Mouse (Mus musculus) myocyte (in vitro differentiated cells): ENCODE results near the gene Foxr1. TPM values are rescaled to one million over a fixed set of nuclear protein-coding genes. Genes with fewer than 3 reads are reported as not detected.

Experiments
- H3K27me3 ChIP-seq: one replicate; pipeline ENCODE4 v1.6.1; 2011; ENCODE audit not compliant: control insufficient read depth, insufficient read depth, insufficient read length
- H3K36me3 ChIP-seq: one replicate; pipeline ENCODE4 v1.6.1; 2011; ENCODE audit not compliant: control insufficient read depth, insufficient read depth
- H3K4me2 ChIP-seq: one replicate; pipeline ENCODE4 v1.6.1; 2011; ENCODE audit warnings: low read depth, control low read depth
- H3K4me3 ChIP-seq: one replicate; pipeline ENCODE4 v1.5.1; 2011; ENCODE audit warnings: mild to moderate bottlenecking, control low read depth, moderate library complexity
- H3K79me2 ChIP-seq: one replicate; pipeline ENCODE4 v1.6.1; 2011; ENCODE audit not compliant: control insufficient read depth, insufficient read depth
- H3ac ChIP-seq: one replicate; pipeline ENCODE4 v1.6.1; 2011; ENCODE audit not compliant: control insufficient read depth, insufficient read length
- CEBPB ChIP-seq: IDR thresholded peaks from 2 replicates; pipeline ENCODE4 v1.6.1; 2011; ENCODE audit warnings: mild to moderate bottlenecking, moderate library complexity; ENCODE audit not compliant: poor library complexity, insufficient read depth, severe bottlenecking
- E2F4 ChIP-seq: IDR thresholded peaks from one replicate; pipeline ENCODE4 v1.6.1; 2011; ENCODE audit warnings: mild to moderate bottlenecking, control low read depth, moderate library complexity; ENCODE audit not compliant: insufficient read depth
- MAX ChIP-seq: IDR thresholded peaks from one replicate; pipeline ENCODE4 v1.6.1; 2011; ENCODE audit warnings: low read depth, mild to moderate bottlenecking, control low read depth
- MYOD1 ChIP-seq, 3 experiments: IDR thresholded peaks; one replicate each; pipeline ENCODE4 v1.6.1; 2011; ENCODE audit warnings: control low read depth in 2 of 3, low read depth in 2 of 3, mild to moderate bottlenecking in 2 of 3, moderate library complexity in 1 of 3; ENCODE audit not compliant: insufficient read length in 2 of 3, control insufficient read depth in 1 of 3
- MYOG ChIP-seq, 3 experiments: IDR thresholded peaks; one replicate each; pipeline ENCODE4 v1.6.1; 2011; ENCODE audit warnings: control low read depth in 2 of 3, low read depth in 2 of 3, mild to moderate bottlenecking in 2 of 3; ENCODE audit not compliant: insufficient read length in 2 of 3, control insufficient read depth in 1 of 3, insufficient read depth in 1 of 3
- POLR2A ChIP-seq: IDR thresholded peaks from one replicate; pipeline ENCODE4 v1.6.1; 2011; ENCODE audit warnings: low read depth, mild to moderate bottlenecking, control low read depth, moderate library complexity; ENCODE audit not compliant: insufficient read length
- POLR2AphosphoS2 ChIP-seq: IDR thresholded peaks from one replicate; pipeline ENCODE4 v1.6.1; 2011; ENCODE audit warnings: low read depth, control low read depth; ENCODE audit not compliant: insufficient read length
- REST ChIP-seq: IDR thresholded peaks from one replicate; pipeline ENCODE4 v1.6.1; 2011; ENCODE audit warnings: mild to moderate bottlenecking, control low read depth, moderate library complexity; ENCODE audit not compliant: insufficient read depth, insufficient read length
- SRF ChIP-seq: IDR thresholded peaks from one replicate; pipeline ENCODE4 v1.6.1; 2011; ENCODE audit warnings: low read depth; ENCODE audit not compliant: control insufficient read depth, insufficient read length
- TCF12 ChIP-seq: IDR thresholded peaks from one replicate; pipeline ENCODE4 v1.6.1; 2011; ENCODE audit warnings: mild to moderate bottlenecking, control low read depth; ENCODE audit not compliant: poor library complexity, insufficient read depth, severe bottlenecking
- TCF3 ChIP-seq: IDR thresholded peaks from one replicate; pipeline ENCODE4 v1.6.1; 2011; ENCODE audit warnings: low read depth, control low read depth; ENCODE audit not compliant: insufficient read length
- USF1 ChIP-seq: IDR thresholded peaks from one replicate; pipeline ENCODE4 v1.6.1; 2011; ENCODE audit warnings: low read depth, mild to moderate bottlenecking, control low read depth, moderate library complexity
- polyA plus RNA-seq: library from polyadenylated mRNA; unstranded; fragments of >200 nt; fragmentation: generic; extraction: Trizol; gene quantifications from one replicate; pipeline ENCODE4 v1.2.1, GENCODE M21; 2012; ENCODE audit warnings: missing spikeins

Foxr1 gene
- polyA plus RNA-seq, 1 experiment = not detected

- no peak for TF ChIP-seq POLR2AphosphoS2
- Histone ChIP-seq H3K4me2 (peak overlapping the region; percentile 100), H3K4me3 (peak overlapping the region; percentile 72), H3K27me3 (no peaks in the 10 kb centered on the region), H3K36me3 (no peaks in the 10 kb centered on the region), H3K79me2 (no peaks in the 10 kb centered on the region), H3ac (peak overlapping the region; percentile 30)
Measured at GRCm38 (mm10) chr9:44477339-44478228, 36.6 kb upstream of the Foxr1 start.

GRCm38 (mm10) chr9:44475936-44476335, 35.0 kb upstream of the Foxr1 start:
- TF ChIP-seq POLR2A (no peak), TCF3 (no peak), CEBPB (no peak), REST (no peak), MAX (no peak), SRF (no peak), MYOD1 (IDR thresholded peaks at IDR 0.05; ENCODE audit: control insufficient read depth in 1 of 3, insufficient read length in 2 of 3, low read depth in 2 of 3) (no peak), POLR2AphosphoS2 (no peak), MYOG (IDR thresholded peaks at IDR 0.05; ENCODE audit: control insufficient read depth in 1 of 3, insufficient read depth in 1 of 3, insufficient read length in 2 of 3, low read depth in 2 of 3) (no peak), E2F4 (no peak), USF1 (no peak), TCF12 (no peak)
- H3K36me3 ChIP-seq = no peaks in the 10 kb centered on the region

GRCm38 (mm10) chr9:44474327-44474726, 33.4 kb upstream of the Foxr1 start:
- Histone ChIP-seq H3K4me3 (no peak overlapping the region), H3K27me3 (peaks cover 21% of the 10 kb centered on the region), H3K79me2 (no peaks in the 10 kb centered on the region), H3K4me2 (no peak overlapping the region), H3ac (no peak overlapping the region), H3K36me3 (no peaks in the 10 kb centered on the region)
- TF ChIP-seq MAX = no peak
- TF ChIP-seq REST = no peak
- TF ChIP-seq POLR2A = no peak
- TF ChIP-seq CEBPB = no peak
- no peak for TF ChIP-seq USF1
- TF ChIP-seq MYOG (IDR thresholded peaks at IDR 0.05; ENCODE audit: control insufficient read depth in 1 of 3, insufficient read depth in 1 of 3, insufficient read length in 2 of 3, low read depth in 2 of 3) = no peak
- no peak for TF ChIP-seq POLR2AphosphoS2
- no peak for TF ChIP-seq MYOD1 (IDR thresholded peaks at IDR 0.05; ENCODE audit: control insufficient read depth in 1 of 3, insufficient read length in 2 of 3, low read depth in 2 of 3)
- no peak for TF ChIP-seq TCF3
- no peak for TF ChIP-seq E2F4

More at GRCm38 (mm10) chr9:44475936-44476335, 35.0 kb upstream of the Foxr1 start:
- Histone ChIP-seq H3K4me2 (no peak overlapping the region), H3ac (no peak overlapping the region), H3K27me3 (peaks cover 5% of the 10 kb centered on the region), H3K79me2 (no peaks in the 10 kb centered on the region), H3K4me3 (no peak overlapping the region)

- no peak overlapping the region for H3ac ChIP-seq
- H3K4me3 ChIP-seq = no peak overlapping the region
- H3K79me2 ChIP-seq = no peaks in the 10 kb centered on the region
- no peaks in the 10 kb centered on the region for H3K36me3 ChIP-seq
- no peak overlapping the region for H3K4me2 ChIP-seq
- TF ChIP-seq MYOG (IDR thresholded peaks at IDR 0.05; ENCODE audit: control insufficient read depth in 1 of 3, insufficient read depth in 1 of 3, insufficient read length in 2 of 3, low read depth in 2 of 3) (no peak), POLR2A (no peak), POLR2AphosphoS2 (no peak), USF1 (no peak), MYOD1 (IDR thresholded peaks at IDR 0.05; ENCODE audit: control insufficient read depth in 1 of 3, insufficient read length in 2 of 3, low read depth in 2 of 3) (no peak), TCF3 (no peak)
- peaks cover 32% of the 10 kb centered on the region for H3K27me3 ChIP-seq
Measured at GRCm38 (mm10) chr9:44473184-44473583, 32.2 kb upstream of the Foxr1 start.

GRCm38 (mm10) chr9:44468800-44469199, 27.9 kb upstream of the Foxr1 start:
- Histone ChIP-seq H3K4me2 (no peak overlapping the region), H3K27me3 (peaks cover 54% of the 10 kb centered on the region), H3ac (no peak overlapping the region), H3K36me3 (no peaks in the 10 kb centered on the region), H3K79me2 (no peaks in the 10 kb centered on the region), H3K4me3 (no peak overlapping the region)
- TF ChIP-seq MAX (no peak), SRF (no peak), TCF3 (no peak), MYOG (IDR thresholded peaks at IDR 0.05; ENCODE audit: control insufficient read depth in 1 of 3, insufficient read depth in 1 of 3, insufficient read length in 2 of 3, low read depth in 2 of 3) (no peak), POLR2AphosphoS2 (no peak), USF1 (no peak), REST (no peak), MYOD1 (IDR thresholded peaks at IDR 0.05; ENCODE audit: control insufficient read depth in 1 of 3, insufficient read length in 2 of 3, low read depth in 2 of 3) (no peak), POLR2A (no peak), TCF12 (no peak), CEBPB (no peak), E2F4 (no peak)
